Mouse (Mus musculus) embryonic facial prominence, embryonic 10.5 days (tissue): ENCODE measurements around the gene Nptx2. TPM values are rescaled to one million over a fixed set of nuclear protein-coding genes. Genes with fewer than 3 reads are reported as not detected.

Experiments
- DNase-seq: peaks from one replicate; pipeline ENCODE4 v3.0.0-alpha.2; 2017; ENCODE audit warnings: low spot score
- H3K27ac ChIP-seq: fragments of 300-500 bp; sonication (generic); replicated peaks from 2 replicates; pipeline ENCODE4 v1.5.1; 2016; ENCODE audit warnings: mild to moderate bottlenecking
- H3K27me3 ChIP-seq: fragments of 300-500 bp; sonication (generic); replicated peaks from 2 replicates; pipeline ENCODE4 v1.6.1; 2016; ENCODE audit warnings: low read depth, mild to moderate bottlenecking; ENCODE audit not compliant: poor library complexity, severe bottlenecking
- H3K36me3 ChIP-seq: fragments of 300-500 bp; sonication (generic); replicated peaks from 2 replicates; pipeline ENCODE4 v1.6.1; 2016; ENCODE audit warnings: mild to moderate bottlenecking, moderate library complexity
- H3K4me1 ChIP-seq: fragments of 300-500 bp; sonication (generic); 2 replicates; pipeline ENCODE4 v1.6.1; 2016
- H3K4me3 ChIP-seq: fragments of 300-500 bp; sonication (generic); 2 replicates; pipeline ENCODE4 v1.5.1; 2016; ENCODE audit warnings: mild to moderate bottlenecking, moderate library complexity
- H3K9me3 ChIP-seq: fragments of 300-500 bp; sonication (generic); 2 replicates; pipeline ENCODE4 v1.6.1; 2016; ENCODE audit warnings: mild to moderate bottlenecking
- WGBS: fragments of 180-500 bp; shearing (Covaris S2); methylation state at CpG from one replicate; pipeline ENCODE4 v1.1.7; 2016; 5-methylcytosine and 5-hydroxymethylcytosine counted together
- polyA plus RNA-seq: library from polyadenylated mRNA; unstranded; fragments of >200 nt; fragmentation: Nextera tagmentation; extraction: Ambion mirVana; gene quantifications from 2 replicates; pipeline ENCODE4 v1.2.1, GENCODE M21; 2016

Gene Nptx2
- polyA plus RNA-seq, 1 experiment from 2014 or later = 0.77 TPM

- H3K27me3 ChIP-seq = no peaks in the 10 kb centered on the region
- no peak for DNase-seq
- peaks cover 5% of the 10 kb centered on the region; the same call in 1 of the 2 replicates for H3K9me3 ChIP-seq
- H3K4me3 ChIP-seq = no peak overlapping the region
- H3K4me1 ChIP-seq = no peaks in the 10 kb centered on the region
- H3K27ac ChIP-seq = no peak overlapping the region
- no peaks in the 10 kb centered on the region for H3K36me3 ChIP-seq
- 90% methylated on average over 9 of the region's 9 CpGs for WGBS
These were observed 49.1 kb downstream of the Nptx2 start for GRCm38 (mm10) chr5:144594796-144595195.

Other genes starting within 250 kb of the Nptx2 start
- 5.6 and 6.0 TPM in 2 replicates for gene Baiap2l1, start 187.8 kb upstream of the Nptx2 start, polyA plus RNA-seq
- gene Tmem130, start 215.9 kb downstream of the Nptx2 start, polyA plus RNA-seq = 0.80 and 1.9 TPM in 2 replicates
- gene Trrap, start 221.8 kb downstream of the Nptx2 start, polyA plus RNA-seq = 82.9 and 85.2 TPM in 2 replicates